Mouse (Mus musculus) neural tube, embryonic 13.5 days (tissue): ENCODE results near the gene Kif5a. TPM values are rescaled to one million over a fixed set of nuclear protein-coding genes. Genes with fewer than 3 reads are reported as not detected.

Experiments
- ATAC-seq: fragments of 200-750 bp; cut with Nextera tagmentation; 2 replicates; pipeline ENCODE4 v1.8.0; 2017; ENCODE audit warnings: low read depth, mild to moderate bottlenecking, moderate TSS enrichment, moderate library complexity
- H3K27ac ChIP-seq: fragments of 300-500 bp; sonication (generic); replicated peaks from 2 replicates; pipeline ENCODE4 v1.5.1; 2015; ENCODE audit warnings: moderate library complexity, mild to moderate bottlenecking, inconsistent platforms
- H3K27me3 ChIP-seq: fragments of 300-500 bp; sonication (generic); 2 replicates; pipeline ENCODE4 v1.6.1; 2015; ENCODE audit warnings: mild to moderate bottlenecking, inconsistent platforms
- H3K36me3 ChIP-seq: fragments of 300-500 bp; sonication (generic); 2 replicates; pipeline ENCODE4 v1.6.1; 2015; ENCODE audit warnings: mild to moderate bottlenecking, inconsistent platforms
- H3K4me1 ChIP-seq: fragments of 300-500 bp; sonication (generic); replicated peaks from 2 replicates; pipeline ENCODE4 v1.6.1; 2015; ENCODE audit warnings: inconsistent platforms
- H3K4me2 ChIP-seq: fragments of 300-500 bp; sonication (generic); 2 replicates; pipeline ENCODE4 v1.6.1; 2015; ENCODE audit warnings: inconsistent platforms, mild to moderate bottlenecking, moderate library complexity
- H3K4me3 ChIP-seq: fragments of 300-500 bp; sonication (generic); 2 replicates; pipeline ENCODE4 v1.5.1; 2015; ENCODE audit warnings: mild to moderate bottlenecking, inconsistent platforms
- H3K9ac ChIP-seq: fragments of 300-500 bp; sonication (generic); 2 replicates; pipeline ENCODE4 v1.6.1; 2015; ENCODE audit warnings: moderate library complexity, mild to moderate bottlenecking, inconsistent platforms
- H3K9me3 ChIP-seq: fragments of 300-500 bp; sonication (generic); 2 replicates; pipeline ENCODE4 v1.6.1; 2016; ENCODE audit warnings: inconsistent platforms
- WGBS: fragments of 180-500 bp; shearing (Covaris S2); methylation state at CpG from one replicate; pipeline ENCODE4 v1.1.7; 2015; 5-methylcytosine and 5-hydroxymethylcytosine counted together
- polyA plus RNA-seq: library from polyadenylated mRNA; unstranded; fragments of >200 nt; fragmentation: Nextera tagmentation; extraction: Ambion mirVana; gene quantifications from 2 replicates; pipeline ENCODE4 v1.2.1, GENCODE M21; 2015

Gene Kif5a
- polyA plus RNA-seq, 1 experiment from 2014 or later = 104 TPM

GRCm38 (mm10) chr10:127257790-127258189, 5.4 kb downstream of the Kif5a start:
- peaks cover 16% of the 10 kb centered on the region for H3K36me3 ChIP-seq
- H3K27me3 ChIP-seq = no peaks in the 10 kb centered on the region
- H3K9me3 ChIP-seq = no peaks in the 10 kb centered on the region
- H3K27ac ChIP-seq = no peak overlapping the region
- peaks cover 60% of the 10 kb centered on the region for H3K4me1 ChIP-seq
- H3K4me3 ChIP-seq = no peak overlapping the region
- no peak overlapping the region for H3K9ac ChIP-seq
- ATAC-seq = no peak
- WGBS = 79% methylated on average over 6 of the region's 6 CpGs
- H3K4me2 ChIP-seq = no peak overlapping the region

GRCm38 (mm10) chr10:127255625-127256345, 7.4 kb downstream of the Kif5a start:
- H3K36me3 ChIP-seq = peaks cover 16% of the 10 kb centered on the region
- 0 out of 2 replicates have a peak, but pooled peaks have one; percentile 51 for ATAC-seq
- H3K9me3 ChIP-seq = no peaks in the 10 kb centered on the region
- H3K4me3 ChIP-seq = no peak overlapping the region
- peaks cover 47% of the 10 kb centered on the region for H3K4me1 ChIP-seq
- peak overlapping the region; percentile 33 for H3K4me2 ChIP-seq
- H3K27ac ChIP-seq = no peak overlapping the region
- 26% methylated on average over 14 of the region's 14 CpGs for WGBS
- no peak overlapping the region for H3K9ac ChIP-seq
- no peaks in the 10 kb centered on the region for H3K27me3 ChIP-seq

- Histone ChIP-seq H3K4me1 (peaks cover 1% of the 10 kb centered on the region; the same call in 1 of the 2 replicates), H3K27ac (no peak overlapping the region), H3K27me3 (no peaks in the 10 kb centered on the region), H3K9me3 (no peaks in the 10 kb centered on the region), H3K4me3 (no peak overlapping the region), H3K36me3 (peaks cover 30% of the 10 kb centered on the region), H3K9ac (no peak overlapping the region), H3K4me2 (no peak overlapping the region)
- no peak for ATAC-seq
- WGBS = 78% methylated on average over 5 of the region's 5 CpGs
Measured at GRCm38 (mm10) chr10:127250810-127251209, 12.3 kb downstream of the Kif5a start.

- Histone ChIP-seq H3K4me1 (no peaks in the 10 kb centered on the region), H3K9ac (no peak overlapping the region), H3K36me3 (peaks cover 91% of the 10 kb centered on the region), H3K27ac (no peak overlapping the region), H3K9me3 (no peaks in the 10 kb centered on the region), H3K27me3 (no peaks in the 10 kb centered on the region), H3K4me2 (no peak overlapping the region), H3K4me3 (no peak overlapping the region)
- WGBS = 69% methylated on average over 18 of the region's 18 CpGs
- ATAC-seq = no peak
Measured at GRCm38 (mm10) chr10:127238241-127238824, 24.8 kb downstream of the Kif5a start.

GRCm38 (mm10) chr10:127236541-127236940, 26.6 kb downstream of the Kif5a start:
- Histone ChIP-seq H3K36me3 (peaks cover 89% of the 10 kb centered on the region), H3K4me3 (no peak overlapping the region), H3K9me3 (no peaks in the 10 kb centered on the region), H3K4me1 (no peaks in the 10 kb centered on the region), H3K27ac (no peak overlapping the region), H3K9ac (no peak overlapping the region), H3K27me3 (no peaks in the 10 kb centered on the region), H3K4me2 (no peak overlapping the region)
- WGBS = 42% methylated on average over 9 of the region's 9 CpGs
- ATAC-seq = no peak

- WGBS = 87% methylated on average over 9 of the region's 9 CpGs
- H3K4me2 ChIP-seq = no peak overlapping the region
- no peak overlapping the region for H3K27ac ChIP-seq
- no peak for ATAC-seq
- H3K36me3 ChIP-seq = peaks cover 89% of the 10 kb centered on the region
- peaks cover 3% of the 10 kb centered on the region; the same call in 1 of the 2 replicates for H3K27me3 ChIP-seq
- H3K9me3 ChIP-seq = no peaks in the 10 kb centered on the region
- H3K4me3 ChIP-seq = no peak overlapping the region
- no peaks in the 10 kb centered on the region for H3K4me1 ChIP-seq
- no peak overlapping the region for H3K9ac ChIP-seq
Measured at GRCm38 (mm10) chr10:127233141-127233540, 30.0 kb downstream of the Kif5a start.

GRCm38 (mm10) chr10:127231741-127232140, 31.4 kb downstream of the Kif5a start:
- 87% methylated on average over 14 of the region's 14 CpGs for WGBS
- no peak for ATAC-seq
- Histone ChIP-seq H3K36me3 (peaks cover 87% of the 10 kb centered on the region), H3K9me3 (no peaks in the 10 kb centered on the region), H3K9ac (no peak overlapping the region), H3K4me2 (no peak overlapping the region), H3K27ac (no peak overlapping the region), H3K4me3 (no peak overlapping the region), H3K27me3 (peaks cover 3% of the 10 kb centered on the region; the same call in 1 of the 2 replicates), H3K4me1 (no peaks in the 10 kb centered on the region)

- peaks cover 3% of the 10 kb centered on the region; the same call in 1 of the 2 replicates for H3K27me3 ChIP-seq
- 84% methylated on average over 12 of the region's 12 CpGs for WGBS
Measured at GRCm38 (mm10) chr10:127230693-127231092, 32.5 kb downstream of the Kif5a start.

GRCm38 (mm10) chr10:127228897-127229296, 34.3 kb downstream of the Kif5a start:
- Histone ChIP-seq H3K4me1 (no peaks in the 10 kb centered on the region), H3K27ac (no peak overlapping the region), H3K9me3 (no peaks in the 10 kb centered on the region), H3K4me3 (no peak overlapping the region), H3K27me3 (peaks cover 3% of the 10 kb centered on the region; the same call in 1 of the 2 replicates), H3K36me3 (peaks cover 73% of the 10 kb centered on the region), H3K4me2 (no peak overlapping the region), H3K9ac (no peak overlapping the region)
- WGBS = 26% methylated on average over 4 of the region's 4 CpGs
- 0 out of 2 replicates have a peak, but pooled peaks have one; percentile 42 for ATAC-seq

More at GRCm38 (mm10) chr10:127230693-127231092, 32.5 kb downstream of the Kif5a start:
- Histone ChIP-seq H3K9me3 (no peaks in the 10 kb centered on the region), H3K4me3 (no peak overlapping the region), H3K9ac (no peak overlapping the region), H3K4me1 (no peaks in the 10 kb centered on the region), H3K27ac (no peak overlapping the region), H3K4me2 (no peak overlapping the region), H3K36me3 (peaks cover 82% of the 10 kb centered on the region)
- no peak for ATAC-seq

- H3K36me3 ChIP-seq = peaks cover 58% of the 10 kb centered on the region
- ATAC-seq = no peak
Measured at GRCm38 (mm10) chr10:127227163-127227562, 36.0 kb downstream of the Kif5a start.

GRCm38 (mm10) chr10:127226318-127226895, 36.7 kb downstream of the Kif5a start:
- Histone ChIP-seq H3K9ac (no peak overlapping the region), H3K36me3 (peaks cover 51% of the 10 kb centered on the region), H3K4me1 (no peaks in the 10 kb centered on the region), H3K4me2 (no peak overlapping the region), H3K27me3 (peaks cover 3% of the 10 kb centered on the region; the same call in 1 of the 2 replicates), H3K9me3 (no peaks in the 10 kb centered on the region), H3K4me3 (no peak overlapping the region), H3K27ac (no peak overlapping the region)
- ATAC-seq = no peak
- 67% methylated on average over 8 of the region's 8 CpGs for WGBS

More at GRCm38 (mm10) chr10:127227163-127227562, 36.0 kb downstream of the Kif5a start:
- WGBS = 88% methylated on average over 8 of the region's 8 CpGs
- no peak overlapping the region for H3K9ac ChIP-seq
- H3K27ac ChIP-seq = no peak overlapping the region
- H3K9me3 ChIP-seq = no peaks in the 10 kb centered on the region
- no peak overlapping the region for H3K4me3 ChIP-seq
- no peaks in the 10 kb centered on the region for H3K4me1 ChIP-seq
- H3K4me2 ChIP-seq = no peak overlapping the region
- peaks cover 3% of the 10 kb centered on the region; the same call in 1 of the 2 replicates for H3K27me3 ChIP-seq

GRCm38 (mm10) chr10:127225732-127226131, 37.4 kb downstream of the Kif5a start:
- no peaks in the 10 kb centered on the region for H3K4me1 ChIP-seq
- peaks cover 44% of the 10 kb centered on the region for H3K36me3 ChIP-seq
- no peak overlapping the region for H3K9ac ChIP-seq
- 13% methylated on average over 10 of the region's 10 CpGs for WGBS
- H3K27ac ChIP-seq = no peak overlapping the region
- 0 out of 2 replicates have a peak, but pooled peaks have one; percentile 41 for ATAC-seq
- peaks cover 3% of the 10 kb centered on the region; the same call in 1 of the 2 replicates for H3K27me3 ChIP-seq
- no peak overlapping the region for H3K4me3 ChIP-seq
- H3K4me2 ChIP-seq = no peak overlapping the region
- H3K9me3 ChIP-seq = no peaks in the 10 kb centered on the region
